Mouse (Mus musculus): ENCODE measurements around the gene Wwox.

Gene Wwox

GRCm38 (mm10) chr8:114599555-114599954 is 160.1 kb downstream of the Wwox start:
- no peak for ATAC-seq (ENCODE audit: low TSS enrichment)

- no peak for ATAC-seq (ENCODE audit: low TSS enrichment)
Measured at GRCm38 (mm10) chr8:114600196-114600595, 160.7 kb downstream of the Wwox start.

- ATAC-seq (ENCODE audit: low TSS enrichment), result no peak
Measured at GRCm38 (mm10) chr8:114603046-114603445, 163.6 kb downstream of the Wwox start.

- ATAC-seq (ENCODE audit: low TSS enrichment), result no peak
Measured at GRCm38 (mm10) chr8:114603561-114603960, 164.1 kb downstream of the Wwox start.

- ATAC-seq (ENCODE audit: low TSS enrichment), result no peak
Measured at GRCm38 (mm10) chr8:114604315-114604714, 164.9 kb downstream of the Wwox start.

- no peak for ATAC-seq (ENCODE audit: low TSS enrichment)
Measured at GRCm38 (mm10) chr8:114605651-114606050, 166.2 kb downstream of the Wwox start.

- ATAC-seq (ENCODE audit: low TSS enrichment), result no peak
Measured at GRCm38 (mm10) chr8:114609330-114609729, 169.9 kb downstream of the Wwox start.

- ATAC-seq (ENCODE audit: low TSS enrichment), result no peak
Measured at GRCm38 (mm10) chr8:114611075-114611474, 171.6 kb downstream of the Wwox start.

- no peak for ATAC-seq (ENCODE audit: low TSS enrichment)
Measured at GRCm38 (mm10) chr8:114612091-114612490, 172.6 kb downstream of the Wwox start.

GRCm38 (mm10) chr8:114615413-114615812 is 176.0 kb downstream of the Wwox start:
- no peak for ATAC-seq (ENCODE audit: low TSS enrichment)

- no peak for ATAC-seq (ENCODE audit: low TSS enrichment)
Measured at GRCm38 (mm10) chr8:114615908-114616307, 176.5 kb downstream of the Wwox start.

GRCm38 (mm10) chr8:114618908-114619508 is 179.6 kb downstream of the Wwox start:
- no peak for ATAC-seq (ENCODE audit: low TSS enrichment)

- ATAC-seq (ENCODE audit: low TSS enrichment), result no peak
Measured at GRCm38 (mm10) chr8:114625402-114625801, 185.9 kb downstream of the Wwox start.

GRCm38 (mm10) chr8:114626897-114627296 is 187.4 kb downstream of the Wwox start:
- ATAC-seq (ENCODE audit: low TSS enrichment), result no peak

- ATAC-seq (ENCODE audit: low TSS enrichment), result no peak
Measured at GRCm38 (mm10) chr8:114629719-114630118, 190.3 kb downstream of the Wwox start.

- no peak for ATAC-seq (ENCODE audit: low TSS enrichment)
Measured at GRCm38 (mm10) chr8:114631087-114631486, 191.6 kb downstream of the Wwox start.

- ATAC-seq (ENCODE audit: low TSS enrichment), result no peak
Measured at GRCm38 (mm10) chr8:114634151-114634550, 194.7 kb downstream of the Wwox start.

- no peak for ATAC-seq (ENCODE audit: low TSS enrichment)
Measured at GRCm38 (mm10) chr8:114634669-114635410, 195.4 kb downstream of the Wwox start.

- no peak for ATAC-seq (ENCODE audit: low TSS enrichment)
Measured at GRCm38 (mm10) chr8:114636376-114636775, 196.9 kb downstream of the Wwox start.

- ATAC-seq (ENCODE audit: low TSS enrichment), result no peak
Measured at GRCm38 (mm10) chr8:114641809-114642208, 202.4 kb downstream of the Wwox start.

- no peak for ATAC-seq (ENCODE audit: low TSS enrichment)
Measured at GRCm38 (mm10) chr8:114650789-114651188, 211.3 kb downstream of the Wwox start.

GRCm38 (mm10) chr8:114657789-114658188 is 218.3 kb downstream of the Wwox start:
- ATAC-seq (ENCODE audit: low TSS enrichment), result no peak

GRCm38 (mm10) chr8:114658475-114658874 is 219.0 kb downstream of the Wwox start:
- no peak for ATAC-seq (ENCODE audit: low TSS enrichment)

GRCm38 (mm10) chr8:114663053-114663452 is 223.6 kb downstream of the Wwox start:
- ATAC-seq (ENCODE audit: low TSS enrichment), result no peak

Measured in frontal cortex, adult (tissue).